Mouse (Mus musculus): Measurements from ENCODE around the gene Bcas2. TPM values are rescaled to one million over a fixed set of nuclear protein-coding genes. Genes with fewer than 3 reads are reported as not detected.
A peak's percentile ranks its signal among the peaks of the same experiment; 100 is the strongest.
"Not testable (repeated sequence)": the region's sequence is repeated elsewhere in the genome, so short reads cannot be mapped to it uniquely, and the experiment has no call there.

The Bcas2 gene
- total and polyA plus RNA-seq, 2 experiments from 2014 or later: 103 to 234 TPM

DNA sequence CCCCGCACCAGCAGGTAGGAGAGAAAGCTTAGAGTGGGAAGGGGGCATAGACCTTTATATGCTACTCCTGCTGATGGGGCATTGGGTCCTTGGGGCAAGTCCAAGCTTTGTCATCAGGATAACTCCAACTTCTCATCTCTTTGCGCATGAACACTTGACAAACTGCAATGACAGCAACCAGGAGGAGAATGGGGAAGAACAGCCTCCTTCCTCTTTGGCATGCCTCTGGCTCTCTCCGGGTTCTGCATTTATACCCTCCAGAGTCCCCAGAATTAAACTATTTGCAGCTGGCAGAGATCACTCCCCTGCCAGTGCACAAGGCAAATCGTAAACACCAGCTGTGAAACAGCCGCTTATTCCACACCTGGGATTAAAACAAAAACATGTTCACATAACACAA is 42.1 kb downstream of the Bcas2 start:
- 83% methylated on average over 5 of the region's 5 CpGs for WGBS
- H3K4me3 ChIP-seq (ENCODE audit: low read depth, low read length): no peak overlapping the region
- H3K4me2 ChIP-seq (ENCODE audit: low read depth, low read length, poor library complexity, severe bottlenecking): no peak overlapping the region
- H3K9ac ChIP-seq (replicated peaks; ENCODE audit: low read length, poor library complexity, severe bottlenecking): no peak overlapping the region
- ATAC-seq (ENCODE audit: low FRiP score) (no peak), DNase-seq (ENCODE audit: low spot score) (no peak)
- H3K9me3 ChIP-seq (ENCODE audit: low read length): no peaks in the 10 kb centered on the region
- H3K27ac ChIP-seq (ENCODE audit: low read depth, low read length): no peak overlapping the region
- TF ChIP-seq CTCF (IDR thresholded peaks at IDR 0.05): no peak
- H3K4me1 ChIP-seq (ENCODE audit: insufficient read depth, low read length): no peaks in the 10 kb centered on the region
- H3K36me3 ChIP-seq (ENCODE audit: insufficient read depth, low read length): no peaks in the 10 kb centered on the region
- no peaks in the 10 kb centered on the region for H3K27me3 ChIP-seq (ENCODE audit: insufficient read depth, low read length)

DNA sequence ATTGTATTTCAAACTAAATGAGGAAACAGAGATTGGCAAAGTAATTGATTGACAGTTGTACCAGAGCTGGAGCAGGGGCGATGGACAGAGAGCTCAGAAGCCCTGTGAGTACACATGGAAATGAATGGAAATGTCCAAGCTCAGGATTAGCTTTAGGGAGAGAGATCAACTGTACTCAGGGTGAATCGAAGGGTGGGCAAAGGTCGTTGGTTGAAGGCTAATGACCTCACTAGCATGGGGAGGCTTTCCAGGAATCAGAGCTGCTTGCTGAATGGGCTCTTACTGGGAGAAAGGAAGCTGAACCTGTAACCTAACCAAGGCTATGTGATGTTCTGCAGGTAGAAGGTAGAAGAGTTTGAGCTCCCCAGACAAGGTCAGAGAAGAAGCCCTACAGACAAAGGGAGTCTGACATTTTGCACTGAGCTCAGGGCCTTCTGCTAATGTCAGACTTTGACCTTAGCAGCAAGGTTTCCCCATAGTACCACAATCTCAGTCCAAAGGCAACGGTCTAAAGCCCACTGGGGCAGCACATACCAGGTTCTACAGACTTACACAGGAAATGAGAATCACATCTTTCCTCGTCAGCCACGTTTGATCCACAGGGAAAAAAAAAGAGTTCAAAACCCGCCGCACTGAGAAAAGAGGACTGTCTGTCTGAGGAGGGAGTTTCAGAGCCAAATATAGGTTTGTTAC is 43.3 kb downstream of the Bcas2 start:
- Histone ChIP-seq H3K4me1 (ENCODE audit: insufficient read depth, low read length) (no peaks in the 10 kb centered on the region), H3K4me2 (ENCODE audit: low read depth, low read length, poor library complexity, severe bottlenecking) (no peak overlapping the region), H3K36me3 (ENCODE audit: insufficient read depth, low read length) (no peaks in the 10 kb centered on the region), H3K9ac (replicated peaks; ENCODE audit: low read length, poor library complexity, severe bottlenecking) (no peak overlapping the region), H3K27me3 (ENCODE audit: insufficient read depth, low read length) (no peaks in the 10 kb centered on the region), H3K4me3 (ENCODE audit: low read depth, low read length) (no peak overlapping the region), H3K27ac (ENCODE audit: low read depth, low read length) (no peak overlapping the region), H3K9me3 (ENCODE audit: low read length) (no peaks in the 10 kb centered on the region)
- 84% methylated on average over 8 of the region's 8 CpGs for WGBS
- ATAC-seq (ENCODE audit: low FRiP score) (no peak), DNase-seq (ENCODE audit: low spot score) (no peak)
- no peak for TF ChIP-seq CTCF (IDR thresholded peaks at IDR 0.05)

DNA sequence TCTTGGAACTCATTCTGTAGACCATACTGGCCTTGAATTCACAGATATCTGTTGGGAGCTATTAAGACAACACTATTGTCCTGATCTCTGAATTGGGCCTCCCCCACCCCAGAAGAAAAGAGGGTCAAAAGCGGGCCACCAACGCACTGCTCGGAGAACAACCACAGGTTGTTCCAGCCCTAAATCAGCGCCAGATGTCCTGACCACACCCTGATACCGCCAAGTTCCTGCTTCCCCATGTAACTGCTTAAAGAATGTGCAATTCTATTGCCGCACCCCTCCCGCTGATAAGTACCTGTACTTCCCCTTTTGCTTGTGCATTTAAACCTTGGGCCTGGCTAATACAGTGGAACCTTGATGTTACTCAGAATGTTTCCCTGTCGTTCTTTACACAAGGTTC is 43.9 kb downstream of the Bcas2 start:
- WGBS: 98% methylated on average over 8 of the region's 8 CpGs
- ATAC-seq (ENCODE audit: low FRiP score); H3K9me3 ChIP-seq (ENCODE audit: low read length); H3K4me1 ChIP-seq (ENCODE audit: insufficient read depth, low read length); H3K4me2 ChIP-seq (ENCODE audit: low read depth, low read length, poor library complexity, severe bottlenecking); H3K27me3 ChIP-seq (ENCODE audit: insufficient read depth, low read length); H3K4me3 ChIP-seq (ENCODE audit: low read depth, low read length); H3K27ac ChIP-seq (ENCODE audit: low read depth, low read length); H3K9ac ChIP-seq (replicated peaks; ENCODE audit: low read length, poor library complexity, severe bottlenecking); H3K36me3 ChIP-seq (ENCODE audit: insufficient read depth, low read length); DNase-seq (ENCODE audit: low spot score): not testable (repeated sequence)

DNA sequence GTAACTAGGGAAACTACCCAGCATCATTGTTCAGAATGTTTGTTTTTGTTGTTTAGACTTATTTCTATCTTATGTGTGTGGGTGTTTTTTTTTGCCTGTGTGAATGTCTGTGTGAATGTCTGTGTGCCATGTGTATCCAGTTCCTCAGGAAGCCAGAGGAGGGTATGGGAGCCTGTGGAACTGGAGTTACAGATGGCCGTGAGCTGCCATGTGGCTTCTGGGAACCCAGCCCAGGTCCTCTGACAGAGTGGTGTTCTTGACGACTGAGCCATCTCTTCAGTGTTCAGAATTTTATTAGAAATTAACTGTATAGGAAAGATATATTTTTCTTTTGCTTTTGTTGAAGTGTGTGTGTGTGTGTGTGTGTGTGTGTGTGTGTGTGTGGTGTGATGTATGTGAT is 50.0 kb downstream of the Bcas2 start:
- DNase-seq (ENCODE audit: low spot score) (no peak), ATAC-seq (ENCODE audit: low FRiP score) (no peak)
- H3K9me3 ChIP-seq (ENCODE audit: low read length): no peaks in the 10 kb centered on the region
- no peaks in the 10 kb centered on the region for H3K27me3 ChIP-seq (ENCODE audit: insufficient read depth, low read length)
- no peak overlapping the region for H3K9ac ChIP-seq (replicated peaks; ENCODE audit: low read length, poor library complexity, severe bottlenecking)
- no peaks in the 10 kb centered on the region for H3K4me1 ChIP-seq (ENCODE audit: insufficient read depth, low read length)
- no peak overlapping the region for H3K27ac ChIP-seq (ENCODE audit: low read depth, low read length)
- H3K4me2 ChIP-seq (ENCODE audit: low read depth, low read length, poor library complexity, severe bottlenecking): no peak overlapping the region
- 89% methylated on average over 2 of the region's 2 CpGs for WGBS
- TF ChIP-seq CTCF (IDR thresholded peaks at IDR 0.05): no peak
- no peak overlapping the region for H3K4me3 ChIP-seq (ENCODE audit: low read depth, low read length)
- no peaks in the 10 kb centered on the region for H3K36me3 ChIP-seq (ENCODE audit: insufficient read depth, low read length)

DNA sequence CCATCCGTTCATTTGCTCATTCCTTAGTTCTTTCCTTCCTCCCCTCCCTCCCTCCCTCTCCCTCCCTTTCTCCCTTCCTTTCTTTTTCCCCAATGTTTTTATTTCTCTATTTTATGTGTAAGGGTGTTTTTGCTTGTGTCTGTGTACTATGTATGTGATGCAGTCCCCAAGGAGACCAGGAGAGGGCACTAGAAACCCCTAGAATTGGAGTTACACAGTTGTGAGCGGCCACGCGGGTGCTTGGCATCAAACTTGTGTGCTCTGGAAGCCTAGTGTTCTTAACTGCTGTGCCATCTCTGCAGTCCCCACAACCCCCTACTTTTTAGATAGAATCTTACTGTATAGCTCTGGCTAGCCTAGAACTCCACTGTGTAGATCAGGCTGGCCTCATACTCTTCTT is 52.3 kb downstream of the Bcas2 start:
- H3K27ac ChIP-seq (ENCODE audit: low read depth, low read length): no peak overlapping the region
- H3K4me2 ChIP-seq (ENCODE audit: low read depth, low read length, poor library complexity, severe bottlenecking): no peak overlapping the region
- 60% methylated on average over 4 of the region's 4 CpGs for WGBS
- TF ChIP-seq CTCF (IDR thresholded peaks at IDR 0.05): peak; percentile 32; the same call in 1 of the 2 replicates
- DNase-seq (ENCODE audit: low spot score) (no peak), ATAC-seq (ENCODE audit: low FRiP score) (no peak)
- peaks cover 5% of the 10 kb centered on the region; the same call in 1 of the 2 replicates for H3K9me3 ChIP-seq (ENCODE audit: low read length)
- no peaks in the 10 kb centered on the region for H3K36me3 ChIP-seq (ENCODE audit: insufficient read depth, low read length)
- no peaks in the 10 kb centered on the region for H3K27me3 ChIP-seq (ENCODE audit: insufficient read depth, low read length)
- no peaks in the 10 kb centered on the region for H3K4me1 ChIP-seq (ENCODE audit: insufficient read depth, low read length)
- no peak overlapping the region for H3K4me3 ChIP-seq (ENCODE audit: low read depth, low read length)
- H3K9ac ChIP-seq (replicated peaks; ENCODE audit: low read length, poor library complexity, severe bottlenecking): no peak overlapping the region

DNA sequence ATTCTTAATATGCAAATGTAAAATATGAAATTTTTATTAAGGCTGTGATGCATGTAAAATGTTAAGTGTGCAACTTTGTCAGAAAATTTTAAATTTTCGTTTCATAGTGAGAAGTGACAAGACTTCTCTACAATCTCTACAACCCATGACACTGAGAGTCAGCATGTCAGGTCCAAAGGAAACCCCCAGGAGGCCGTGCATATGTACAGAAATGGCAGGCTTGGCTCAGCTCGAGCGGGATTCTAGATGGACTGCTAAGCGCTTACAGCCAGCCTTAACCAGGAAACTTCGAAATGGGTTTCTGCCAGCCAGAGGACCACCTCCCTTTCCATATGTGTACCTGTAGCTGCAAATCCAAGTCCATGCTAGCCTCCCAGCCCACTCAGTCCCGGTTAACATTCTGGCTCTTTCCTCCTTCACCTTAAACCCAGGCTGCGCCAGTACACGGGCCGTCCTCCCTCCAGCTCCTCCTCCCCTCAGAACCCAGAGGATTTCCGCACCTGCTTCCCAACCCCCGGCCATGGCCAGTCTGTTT is 52.8 kb downstream of the Bcas2 start:
- ATAC-seq (ENCODE audit: low FRiP score): no peak
- no peak for DNase-seq (ENCODE audit: low spot score)
- no peaks in the 10 kb centered on the region for H3K4me1 ChIP-seq (ENCODE audit: insufficient read depth, low read length)
- no peak overlapping the region for H3K4me2 ChIP-seq (ENCODE audit: low read depth, low read length, poor library complexity, severe bottlenecking)
- peaks cover 5% of the 10 kb centered on the region; the same call in 1 of the 2 replicates for H3K9me3 ChIP-seq (ENCODE audit: low read length)
- TF ChIP-seq CTCF (IDR thresholded peaks at IDR 0.05): no peak
- 76% methylated on average over 12 of the region's 12 CpGs for WGBS
- H3K27ac ChIP-seq (ENCODE audit: low read depth, low read length): no peak overlapping the region
- no peak overlapping the region for H3K4me3 ChIP-seq (ENCODE audit: low read depth, low read length)
- H3K27me3 ChIP-seq (ENCODE audit: insufficient read depth, low read length): no peaks in the 10 kb centered on the region
- no peaks in the 10 kb centered on the region for H3K36me3 ChIP-seq (ENCODE audit: insufficient read depth, low read length)
- no peak overlapping the region for H3K9ac ChIP-seq (replicated peaks; ENCODE audit: low read length, poor library complexity, severe bottlenecking)

Measured in midbrain, postnatal 0 days (tissue).